Mouse (Mus musculus) thymus, postnatal 36 days (tissue): ENCODE results near the gene Gm11034.

Source experiments
- DNase-seq, 2 experiments: peaks; one replicate each; pipeline ENCODE4 v3.0.0; 2022; ENCODE audit warnings: mixed read lengths in 2 of 2

Gm11034 gene

DNA sequence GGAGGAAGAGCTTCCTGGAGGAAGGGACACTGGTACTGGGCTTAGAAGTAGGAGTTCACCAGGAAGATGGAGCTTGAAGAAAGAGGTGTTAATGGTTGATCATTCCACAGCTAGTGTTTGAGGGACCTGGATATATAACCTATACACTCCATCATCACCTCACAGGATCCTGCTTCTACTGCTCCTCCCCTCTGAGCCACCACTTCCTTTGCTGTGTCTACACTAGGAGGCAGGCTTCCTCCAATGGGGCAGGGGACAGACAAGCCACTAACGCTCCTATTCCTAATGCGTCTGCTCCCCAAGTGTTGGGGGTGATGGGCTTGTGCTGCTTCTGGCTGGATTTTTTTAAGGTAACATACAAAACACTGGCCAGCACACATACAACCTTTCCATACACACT is 2.7 kb downstream of the Gm11034 start:
- no peak for DNase-seq

DNA sequence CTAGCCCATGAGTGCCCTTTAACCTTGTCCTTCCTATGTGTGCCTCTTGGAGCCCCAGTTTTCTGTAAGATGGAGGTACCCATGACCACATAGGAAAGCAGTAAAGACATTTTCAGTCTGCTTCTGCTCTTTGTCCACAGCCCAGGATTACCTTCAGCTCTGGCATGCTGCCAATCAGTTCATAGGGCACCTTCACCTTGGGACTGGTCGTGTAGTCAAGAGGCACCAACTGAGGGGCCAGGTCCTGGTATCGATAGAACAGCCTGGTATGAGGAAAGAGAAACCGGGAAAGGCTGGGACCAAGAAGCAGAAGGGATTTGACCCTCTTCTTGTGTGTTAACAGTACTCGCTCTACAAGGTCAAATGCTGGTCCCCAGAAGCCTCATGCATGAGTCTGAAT is 3.2 kb downstream of the Gm11034 start:
- DNase-seq, result no peak

DNA sequence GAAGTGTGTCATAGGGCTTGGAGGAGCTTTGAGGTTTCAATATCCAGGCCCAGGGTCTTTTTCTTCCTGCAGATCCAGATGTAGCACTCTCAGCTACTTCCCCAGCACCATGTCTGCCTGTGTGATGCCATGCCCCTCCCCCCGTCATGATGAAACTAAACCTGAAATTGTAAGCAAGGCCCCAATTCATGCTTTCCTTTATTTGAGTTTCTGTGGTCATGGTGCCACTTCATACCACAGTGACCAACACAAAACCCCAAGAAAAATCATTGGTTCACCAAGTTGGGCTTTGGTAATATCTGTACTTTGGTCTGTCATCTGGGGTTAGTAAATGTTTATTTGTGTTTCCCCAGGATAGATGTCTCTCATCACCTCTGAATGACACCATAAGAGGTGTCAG is 4.9 kb downstream of the Gm11034 start:
- no peak for DNase-seq

DNA sequence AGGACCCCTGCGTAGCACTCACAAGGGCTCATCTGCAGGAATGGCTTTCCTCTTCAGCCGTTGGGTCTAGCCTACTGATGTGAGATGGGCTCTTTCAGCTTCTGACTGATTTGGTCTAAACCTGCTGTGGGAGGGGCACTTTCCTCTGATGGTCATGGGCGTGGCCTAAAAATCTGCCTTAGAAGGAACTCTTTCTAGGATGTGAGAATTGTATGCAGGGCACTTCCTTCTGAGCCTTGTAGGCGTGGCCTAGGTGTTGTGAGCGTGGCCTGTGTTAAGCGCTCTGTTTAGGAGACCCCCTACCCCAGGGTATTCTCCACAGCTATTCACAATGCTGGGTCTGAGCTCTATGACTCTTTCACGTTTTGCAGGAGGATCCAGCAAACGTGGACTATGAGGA is 15.4 kb downstream of the Gm11034 start:
- DNase-seq, result no peak

DNA sequence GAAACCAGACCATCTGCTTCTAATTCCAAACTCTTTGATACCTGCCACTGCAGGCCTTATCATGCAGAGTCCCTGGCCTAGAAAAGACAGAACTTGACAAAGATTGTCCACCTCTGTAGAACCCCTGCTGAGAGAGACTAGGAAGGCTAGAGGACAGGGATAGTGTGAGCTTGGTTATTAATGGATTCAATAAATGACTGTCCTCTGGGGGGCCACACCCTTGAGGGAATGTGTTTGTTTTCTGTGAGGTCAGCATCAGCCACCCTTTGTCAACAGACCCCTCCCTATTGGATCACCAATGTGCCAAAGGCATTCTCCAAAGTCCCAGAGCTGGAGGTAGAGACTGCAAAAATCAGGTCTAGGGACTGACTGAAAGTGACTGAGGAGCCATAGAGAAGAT is 21.4 kb downstream of the Gm11034 start:
- DNase-seq, result no peak

DNA sequence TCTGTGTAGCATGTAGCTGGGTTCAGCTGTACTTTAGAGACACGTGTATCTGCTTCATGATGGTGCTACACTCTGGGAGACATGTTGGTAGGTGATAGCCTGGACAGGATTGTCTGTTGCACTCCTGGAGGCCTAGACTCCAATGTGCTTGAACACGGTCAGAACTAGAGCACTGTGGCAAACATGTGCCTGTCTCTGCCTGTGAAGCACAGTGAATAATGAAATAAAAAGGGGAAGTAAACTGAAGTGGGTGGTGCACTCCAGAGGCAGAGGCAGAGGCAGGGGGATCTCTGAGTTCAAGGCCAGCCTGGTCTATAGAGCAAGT is 23.3 kb downstream of the Gm11034 start:
- DNase-seq, result no peak

DNA sequence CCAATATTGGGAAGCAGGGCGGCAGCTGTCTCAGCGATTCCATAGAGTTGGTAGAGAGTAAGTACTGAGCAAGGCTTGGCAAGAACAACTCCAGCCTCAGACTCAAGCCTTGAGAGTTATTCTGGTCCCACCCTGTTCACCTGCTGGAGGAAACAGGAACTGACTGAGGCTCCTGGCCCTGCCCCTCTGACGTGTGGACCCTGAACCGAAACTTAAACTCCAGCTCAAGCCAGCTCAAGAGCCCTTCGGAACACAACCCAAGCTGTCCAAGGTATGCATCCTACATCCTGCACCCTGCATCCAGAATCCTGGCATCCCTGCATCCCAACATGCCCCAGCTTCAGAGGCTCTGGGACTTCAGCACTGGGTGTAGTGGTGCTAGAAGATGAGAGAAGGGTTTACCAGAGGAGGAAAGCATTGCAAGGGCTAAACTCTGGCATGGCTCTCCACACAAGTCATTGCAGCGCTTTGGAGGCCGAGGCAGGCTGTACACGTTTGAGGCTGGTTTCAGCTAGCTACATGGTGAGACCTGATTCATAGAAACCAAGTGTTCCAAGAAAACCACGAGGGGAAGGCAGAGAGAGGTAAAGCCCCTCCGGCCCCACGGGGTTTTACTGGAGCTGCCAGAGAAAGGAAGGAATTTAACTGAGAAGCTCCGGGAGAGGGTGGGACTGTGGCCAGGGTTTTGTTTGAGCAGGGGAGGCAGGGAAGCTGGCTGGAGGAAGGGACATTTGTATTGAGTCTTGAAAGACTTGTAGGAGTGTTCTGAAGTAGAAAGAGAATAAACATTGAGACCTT is 23.8 kb downstream of the Gm11034 start, which contains the start of gene Hsh2d:
Gene Hsh2d, plus strand, starts transcription at position 222 of the 798 bp plus-strand sequence.
- DNase-seq, result peak; percentile 69 to 73

DNA sequence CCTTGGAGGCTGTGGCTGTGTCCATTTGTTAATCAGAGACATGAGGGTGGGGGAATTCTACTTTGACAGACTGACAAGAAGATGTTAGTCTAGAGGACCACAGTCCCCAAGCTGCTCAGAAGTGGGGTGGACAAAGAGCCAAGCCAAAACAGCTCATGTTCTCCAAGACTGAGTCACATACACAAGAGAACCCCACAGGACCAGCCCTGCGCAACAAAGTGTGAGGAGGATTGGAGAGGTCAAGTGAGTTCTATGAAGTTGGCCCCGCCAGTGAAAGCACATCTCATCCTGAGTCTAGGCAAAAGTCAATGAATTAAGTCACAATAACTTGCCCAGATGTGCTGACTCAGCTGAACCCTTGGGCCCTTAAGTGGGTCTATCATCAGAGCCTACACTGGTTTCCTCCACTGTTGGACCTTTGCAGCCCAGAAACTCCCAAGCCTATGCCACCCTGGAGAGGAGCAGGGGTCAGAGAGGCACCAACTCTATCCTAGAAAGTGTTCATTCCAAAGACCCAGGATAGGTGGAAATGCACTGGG is 25.6 kb downstream of the Gm11034 start:
- DNase-seq, result no peak

DNA sequence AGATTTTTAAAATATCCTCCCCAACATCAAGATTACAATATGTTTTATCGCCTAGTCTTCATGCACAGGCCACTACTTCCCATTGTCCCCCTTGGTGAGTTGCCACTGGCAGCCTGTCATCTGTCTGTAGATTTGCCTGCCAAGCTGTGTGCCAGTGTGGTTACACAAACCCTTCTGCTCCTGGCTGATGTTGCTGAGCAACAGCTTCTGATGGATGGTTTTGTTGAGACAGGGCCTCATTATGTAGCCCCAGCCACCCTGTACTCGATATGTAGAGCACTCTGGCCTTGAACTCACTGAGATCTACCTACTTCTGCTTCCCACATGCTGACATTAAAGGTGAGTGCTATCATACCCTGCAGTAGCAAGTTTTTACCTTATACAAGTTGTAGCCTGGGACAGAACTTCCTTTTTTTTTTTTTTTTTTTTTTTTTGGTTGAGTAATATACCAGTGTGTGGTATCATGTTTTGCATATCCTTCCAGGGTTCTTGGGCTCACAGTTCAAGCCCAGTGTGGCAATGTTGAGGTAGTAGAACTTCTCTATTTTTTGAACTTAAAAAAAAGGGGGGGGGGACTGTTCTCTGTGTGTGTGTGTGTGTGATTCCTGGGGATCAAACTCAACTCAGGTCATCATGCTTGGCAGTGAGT is 29.8 kb downstream of the Gm11034 start:
- no peak for DNase-seq

DNA sequence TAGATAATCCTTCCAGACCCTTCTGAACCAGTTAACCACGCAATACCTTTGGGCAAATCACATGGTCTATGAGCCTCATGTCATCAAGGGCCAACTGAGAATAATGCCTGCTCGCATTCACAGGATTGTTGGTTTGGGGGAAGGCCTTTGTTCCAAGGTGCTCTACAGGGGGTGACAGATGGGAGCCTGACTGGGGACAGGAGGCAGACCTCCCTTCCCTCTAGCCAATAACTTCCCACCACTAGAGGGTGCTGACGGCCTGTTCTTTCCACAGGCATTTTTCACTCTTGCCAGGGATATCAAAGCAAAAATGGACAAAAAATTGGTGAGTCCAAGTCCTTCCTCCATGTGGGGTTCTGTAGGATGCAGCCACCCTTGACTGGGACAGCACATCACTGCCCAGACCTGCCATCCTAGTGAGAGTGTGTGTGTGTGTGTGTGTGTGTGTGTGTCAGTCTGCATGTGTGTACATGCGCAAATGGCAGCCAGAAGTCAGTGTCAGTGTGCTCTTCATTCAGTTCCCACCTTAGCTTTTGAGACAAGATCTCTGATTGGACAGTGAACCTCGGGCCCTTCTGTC is 36.0 kb downstream of the Gm11034 start:
- DNase-seq, result peak; percentile 59 to 67

DNA sequence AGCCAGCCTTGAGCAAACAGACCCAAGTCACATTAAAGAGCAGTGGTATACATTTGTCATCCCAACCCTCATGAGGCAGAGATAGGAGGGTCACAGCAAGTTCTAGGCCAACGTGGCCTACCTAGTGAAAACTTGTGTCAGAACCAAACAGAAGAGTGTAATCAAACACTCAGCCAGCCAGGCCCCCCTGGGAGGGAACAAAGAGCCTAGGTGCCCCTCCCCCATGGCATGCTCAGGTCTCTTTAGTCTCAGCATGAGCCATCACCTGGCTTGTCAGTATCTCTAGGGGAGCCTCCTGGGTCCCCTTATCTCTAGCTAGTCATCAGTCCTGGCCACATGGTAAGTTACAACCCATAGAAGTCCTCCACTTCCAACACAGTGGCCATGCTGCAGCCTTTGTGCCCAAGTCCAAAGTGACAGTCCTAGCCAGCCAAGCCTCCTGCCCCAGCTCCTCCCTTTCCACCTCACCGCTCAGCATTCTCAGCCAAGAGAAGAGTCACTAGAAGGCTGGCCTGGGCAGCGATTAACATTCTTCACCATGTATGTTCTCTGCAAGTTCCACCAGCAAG is 43.7 kb downstream of the Gm11034 start:
- no peak for DNase-seq

DNA sequence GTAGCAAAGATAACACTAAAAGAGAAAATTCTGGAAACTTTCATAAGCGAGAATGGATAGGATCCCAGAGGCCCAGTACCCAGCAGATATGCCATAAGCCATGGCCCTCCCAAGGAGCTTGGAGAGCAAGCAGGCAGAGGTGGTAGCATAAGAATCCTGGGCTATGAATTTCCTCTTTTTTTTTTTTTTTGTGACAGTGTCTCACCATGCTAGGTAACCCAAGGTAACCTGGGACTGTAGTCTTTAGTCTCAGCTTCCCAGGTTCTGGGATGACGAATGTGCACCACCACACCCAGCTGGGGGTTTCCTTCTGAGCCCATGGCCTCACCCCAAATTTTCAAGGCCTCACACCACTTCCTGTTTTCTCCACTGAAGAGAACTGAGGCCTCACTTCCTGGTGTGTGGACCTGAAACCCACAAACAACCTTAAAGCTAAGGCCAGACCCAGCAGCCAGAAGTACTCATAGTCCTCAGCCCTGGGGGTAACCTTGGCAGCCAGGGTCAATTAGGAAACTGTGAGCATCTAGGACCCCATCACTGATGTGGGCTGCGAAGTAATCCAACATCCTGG is 44.3 kb downstream of the Gm11034 start:
- DNase-seq, result peak in 1 of 2 experiments; percentile 44
